Mouse (Mus musculus) cerebral cortex, adult 2 months (tissue): ENCODE measurements around the gene Dmkn.

ENCODE experiments used
- WGBS: fragments of 180-500 bp; shearing (Covaris S2); methylation state at CpG from one replicate; pipeline ENCODE4 v1.1.7; 2018; 5-methylcytosine and 5-hydroxymethylcytosine counted together

Dmkn gene

GRCm38 (mm10) chr7:30763456-30763855, at the start of gene Dmkn:
Gene Dmkn (plus strand): TSS chr7:30763756.
- WGBS = 65% methylated on average over 5 of the region's 5 CpGs

GRCm38 (mm10) chr7:30717006-30717715, 46.4 kb upstream of the Dmkn start:
- WGBS = 2% methylated on average over 43 of the region's 43 CpGs

- WGBS = 20% methylated on average over 14 of the region's 14 CpGs
Measured at GRCm38 (mm10) chr7:30717716-30718046, 45.9 kb upstream of the Dmkn start.

- 96% methylated on average over 5 of the region's 5 CpGs for WGBS
Measured at GRCm38 (mm10) chr7:30719669-30720068, 43.9 kb upstream of the Dmkn start.

GRCm38 (mm10) chr7:30721286-30721685, 42.3 kb upstream of the Dmkn start:
- 81% methylated on average over 7 of the region's 7 CpGs for WGBS

- 68% methylated on average over 6 of the region's 6 CpGs for WGBS
Measured at GRCm38 (mm10) chr7:30723274-30723953, 40.1 kb upstream of the Dmkn start.

- WGBS = 82% methylated on average over 6 of the region's 6 CpGs
Measured at GRCm38 (mm10) chr7:30728214-30728613, 35.3 kb upstream of the Dmkn start.

GRCm38 (mm10) chr7:30728739-30729395, 34.7 kb upstream of the Dmkn start:
- 5% methylated on average over 26 of the region's 26 CpGs for WGBS

- under 1% methylated on average over 60 of the region's 60 CpGs for WGBS
Measured at GRCm38 (mm10) chr7:30729396-30730063, 34.0 kb upstream of the Dmkn start, which contains the start of gene Tmem147. Gene Tmem147 (minus strand): TSS chr7:30729540.

GRCm38 (mm10) chr7:30730064-30730722, 33.4 kb upstream of the Dmkn start:
- 10% methylated on average over 19 of the region's 22 CpGs for WGBS

GRCm38 (mm10) chr7:30736211-30736610, 27.3 kb upstream of the Dmkn start:
- WGBS = 62% methylated on average over 3 of the region's 3 CpGs

GRCm38 (mm10) chr7:30742570-30742969, 21.0 kb upstream of the Dmkn start:
- WGBS = 75% methylated on average over 2 of the region's 2 CpGs

- WGBS = 91% methylated on average over 4 of the region's 4 CpGs
Measured at GRCm38 (mm10) chr7:30743617-30744016, 19.9 kb upstream of the Dmkn start, which contains the start of gene Gapdhs. Gene Gapdhs (minus strand): TSS chr7:30743681.

GRCm38 (mm10) chr7:30744022-30744598, 19.4 kb upstream of the Dmkn start:
- WGBS = 36% methylated on average over 4 of the region's 4 CpGs

- 87% methylated on average over 7 of the region's 7 CpGs for WGBS
Measured at GRCm38 (mm10) chr7:30747525-30748204, 15.9 kb upstream of the Dmkn start.

- WGBS = 79% methylated on average over 13 of the region's 13 CpGs
Measured at GRCm38 (mm10) chr7:30749824-30750606, 13.5 kb upstream of the Dmkn start.

- WGBS = 70% methylated on average over 5 of the region's 5 CpGs
Measured at GRCm38 (mm10) chr7:30751086-30751669, 12.4 kb upstream of the Dmkn start, which contains the start of gene Sbsn. Gene Sbsn (plus strand): TSS chr7:30751471.

GRCm38 (mm10) chr7:30757001-30757400, 6.6 kb upstream of the Dmkn start:
- WGBS = 76% methylated on average over 3 of the region's 3 CpGs

GRCm38 (mm10) chr7:30758853-30759252, 4.7 kb upstream of the Dmkn start:
- 55% methylated on average over 4 of the region's 4 CpGs for WGBS
